Mouse (Mus musculus) forebrain, embryonic 10.5 days (tissue): ENCODE measurements around the gene Dhdh. TPM values are rescaled to one million over a fixed set of nuclear protein-coding genes. Genes with fewer than 3 reads are reported as not detected.

Source experiments
- DNase-seq: peaks from one replicate; pipeline ENCODE4 v3.0.0-alpha.2; 2017; ENCODE audit warnings: low spot score; ENCODE audit errors: extremely low spot score
- H3K27ac ChIP-seq: fragments of 300-500 bp; sonication (generic); 2 replicates; pipeline ENCODE4 v1.5.1; 2016; ENCODE audit warnings: mild to moderate bottlenecking
- H3K27me3 ChIP-seq: fragments of 300-500 bp; sonication (generic); 2 replicates; pipeline ENCODE4 v1.6.1; 2016; ENCODE audit warnings: mild to moderate bottlenecking; ENCODE audit not compliant: poor library complexity, severe bottlenecking
- H3K36me3 ChIP-seq: fragments of 300-500 bp; sonication (generic); replicated peaks from 2 replicates; pipeline ENCODE4 v1.6.1; 2016; ENCODE audit warnings: mild to moderate bottlenecking, moderate library complexity
- H3K4me1 ChIP-seq: fragments of 300-500 bp; sonication (generic); 2 replicates; pipeline ENCODE4 v1.6.1; 2016
- H3K4me3 ChIP-seq: fragments of 300-500 bp; sonication (generic); 2 replicates; pipeline ENCODE4 v1.5.1; 2016; ENCODE audit warnings: mild to moderate bottlenecking, moderate library complexity
- H3K9me3 ChIP-seq: fragments of 300-500 bp; sonication (generic); 2 replicates; pipeline ENCODE4 v1.6.1; 2016; ENCODE audit warnings: mild to moderate bottlenecking, moderate library complexity
- WGBS: fragments of 180-500 bp; shearing (Covaris S2); methylation state at CpG from one replicate; pipeline ENCODE4 v1.1.7; 2016; 5-methylcytosine and 5-hydroxymethylcytosine counted together
- microRNA-seq: library from miRNA; unstranded; fragments of <30 nt; microRNA quantifications from one replicate; pipeline ENCODE4, GENCODE M21; 2017
- polyA plus RNA-seq: library from polyadenylated mRNA; unstranded; fragments of >200 nt; fragmentation: Nextera tagmentation; extraction: Ambion mirVana; gene quantifications from 2 replicates; pipeline ENCODE4 v1.2.1, GENCODE M21; 2016

Gene Dhdh
- polyA plus RNA-seq, 1 experiment from 2014 or later, result 6.4 TPM

GRCm38 (mm10) chr7:45433835-45434202, 54.8 kb downstream of the Dhdh start:
- Histone ChIP-seq H3K4me1 (peaks cover 48% of the 10 kb centered on the region), H3K9me3 (no peaks in the 10 kb centered on the region), H3K27ac (peak overlapping the region; percentile 94), H3K36me3 (peaks cover 41% of the 10 kb centered on the region), H3K27me3 (peaks cover 7% of the 10 kb centered on the region), H3K4me3 (peak overlapping the region; percentile 95)
- no peak for DNase-seq
- 2% methylated on average over 7 of the region's 7 CpGs for WGBS

- 93% methylated on average over 8 of the region's 8 CpGs for WGBS
- H3K9me3 ChIP-seq, result no peaks in the 10 kb centered on the region
- H3K27ac ChIP-seq, result no peak overlapping the region
- peaks cover 100% of the 10 kb centered on the region for H3K36me3 ChIP-seq
- H3K27me3 ChIP-seq, result peaks cover 12% of the 10 kb centered on the region
- H3K4me1 ChIP-seq, result no peaks in the 10 kb centered on the region
- no peak overlapping the region for H3K4me3 ChIP-seq
- no peak for DNase-seq
Observed at GRCm38 (mm10) chr7:45426556-45426955, 62.0 kb downstream of the Dhdh start.

- 91% methylated on average over 14 of the region's 14 CpGs for WGBS
- no peak overlapping the region for H3K27ac ChIP-seq
- no peak overlapping the region for H3K4me3 ChIP-seq
- H3K9me3 ChIP-seq, result no peaks in the 10 kb centered on the region
- DNase-seq, result no peak
- peaks cover 65% of the 10 kb centered on the region for H3K27me3 ChIP-seq
- peaks cover 25% of the 10 kb centered on the region for H3K4me1 ChIP-seq
- H3K36me3 ChIP-seq, result peaks cover 64% of the 10 kb centered on the region
Observed at GRCm38 (mm10) chr7:45421194-45421593, 67.4 kb downstream of the Dhdh start.

Small RNA genes lying within 50 kb of the gene (microRNA-seq; reads per million reads assigned to microRNA genes)
- gene Gm22133, result not detected

Other genes with a start within 250 kb of the Dhdh start
- 1.1 TPM in 2 replicates for gene Cd37, start 249.7 kb downstream of the Dhdh start, polyA plus RNA-seq
- gene Slc6a16, start 247.7 kb downstream of the Dhdh start, polyA plus RNA-seq, result not detected in 2 replicates
- gene Slc6a21, start 211.3 kb downstream of the Dhdh start, polyA plus RNA-seq, result not detected in 2 replicates
- gene Trpm4, start 155.0 kb downstream of the Dhdh start, polyA plus RNA-seq, result 8.3 and 8.9 TPM in 2 replicates
- 0.31 and 0.42 TPM in 2 replicates for gene Hrc, start 153.5 kb downstream of the Dhdh start, polyA plus RNA-seq
- 6.0 and 8.9 TPM in 2 replicates for gene Ppfia3, start 121.8 kb downstream of the Dhdh start, polyA plus RNA-seq
- gene Lin7b, start 118.2 kb downstream of the Dhdh start, polyA plus RNA-seq, result 0.47 and 0.81 TPM in 2 replicates
- 295 TPM in 2 replicates for gene Snrnp70, start 93.1 kb downstream of the Dhdh start, polyA plus RNA-seq
- gene Kcna7, start 83.2 kb downstream of the Dhdh start, polyA plus RNA-seq, result not detected in 2 replicates
- gene Ntf5, start 75.1 kb downstream of the Dhdh start, polyA plus RNA-seq, result 0.46 and 0.87 TPM in 2 replicates
- gene Lhb, start 68.0 kb downstream of the Dhdh start, polyA plus RNA-seq, result not detected in 2 replicates
- gene Gys1, start 54.0 kb downstream of the Dhdh start, polyA plus RNA-seq, result 39.0 and 41.6 TPM in 2 replicates
- gene Ruvbl2, start 50.7 kb downstream of the Dhdh start, polyA plus RNA-seq, result 235 and 237 TPM in 2 replicates
- gene Ftl1, start 28.9 kb downstream of the Dhdh start, polyA plus RNA-seq, result 5,105 and 5,277 TPM in 2 replicates
- gene Bax, start 21.9 kb downstream of the Dhdh start, polyA plus RNA-seq, result 247 and 254 TPM in 2 replicates
- 0.12 and 0.20 TPM in 2 replicates for gene Tulp2, start 6.9 kb downstream of the Dhdh start, polyA plus RNA-seq
- not detected in 2 replicates for gene Gm45808, start 2.0 kb downstream of the Dhdh start, polyA plus RNA-seq
- 99.3 and 106 TPM in 2 replicates for gene Nucb1, start 21.6 kb upstream of the Dhdh start, polyA plus RNA-seq
- gene Ppp1r15a, start 37.5 kb upstream of the Dhdh start, polyA plus RNA-seq, result 16.4 and 17.7 TPM in 2 replicates
- 1.1 and 1.2 TPM in 2 replicates for gene Plekha4, start 37.5 kb upstream of the Dhdh start, polyA plus RNA-seq
- gene Hsd17b14, start 66.1 kb upstream of the Dhdh start, polyA plus RNA-seq, result 0.39 and 0.63 TPM in 2 replicates
- gene Bcat2, start 81.3 kb upstream of the Dhdh start, polyA plus RNA-seq, result 38.2 and 39.1 TPM in 2 replicates
- not detected in 2 replicates for gene Fgf21, start 126.7 kb upstream of the Dhdh start, polyA plus RNA-seq
- 0.07 TPM in 1 of 2 replicates, not detected in the other for gene Fut1, start 128.5 kb upstream of the Dhdh start, polyA plus RNA-seq
- gene Izumo1, start 133.0 kb upstream of the Dhdh start, polyA plus RNA-seq, result 0.25 TPM in 1 of 2 replicates, not detected in the other
- gene Rasip1, start 138.7 kb upstream of the Dhdh start, polyA plus RNA-seq, result 4.5 and 4.7 TPM in 2 replicates
- gene Mamstr, start 151.2 kb upstream of the Dhdh start, polyA plus RNA-seq, result 1.7 and 3.1 TPM in 2 replicates
- gene Fut2, start 177.6 kb upstream of the Dhdh start, polyA plus RNA-seq, result 0.12 TPM in 2 replicates
- gene Ntn5, start 195.2 kb upstream of the Dhdh start, polyA plus RNA-seq, result 0.38 and 0.63 TPM in 2 replicates
- gene Sec1, start 205.6 kb upstream of the Dhdh start, polyA plus RNA-seq, result 0.78 and 1.1 TPM in 2 replicates
- gene Car11, start 211.0 kb upstream of the Dhdh start, polyA plus RNA-seq, result 2.5 and 3.2 TPM in 2 replicates
- gene Dbp, start 216.3 kb upstream of the Dhdh start, polyA plus RNA-seq, result 2.6 and 2.7 TPM in 2 replicates
- gene Rpl18, start 226.7 kb upstream of the Dhdh start, polyA plus RNA-seq, result 1,181 and 1,186 TPM in 2 replicates
- gene Sphk2, start 229.2 kb upstream of the Dhdh start, polyA plus RNA-seq, result 34.0 and 36.6 TPM in 2 replicates
- 2.6 and 3.3 TPM in 2 replicates for gene Fam83e, start 232.4 kb upstream of the Dhdh start, polyA plus RNA-seq
- 0.50 TPM in 1 of 2 replicates, not detected in the other for gene Spaca4, start 237.0 kb upstream of the Dhdh start, polyA plus RNA-seq